Mouse (Mus musculus) urinary bladder, postnatal 4 days (tissue): ENCODE results near the gene Lonp1.
"Not testable (repeated sequence)": the region's sequence is repeated elsewhere in the genome, so short reads cannot be mapped to it uniquely, and the experiment has no call there.

Experiments
- DNase-seq, 2 experiments: peaks; one replicate each; pipeline ENCODE4 v3.0.0; 2021 to 2022; ENCODE audit warnings: low spot score in 2 of 2

Gene Lonp1

DNA sequence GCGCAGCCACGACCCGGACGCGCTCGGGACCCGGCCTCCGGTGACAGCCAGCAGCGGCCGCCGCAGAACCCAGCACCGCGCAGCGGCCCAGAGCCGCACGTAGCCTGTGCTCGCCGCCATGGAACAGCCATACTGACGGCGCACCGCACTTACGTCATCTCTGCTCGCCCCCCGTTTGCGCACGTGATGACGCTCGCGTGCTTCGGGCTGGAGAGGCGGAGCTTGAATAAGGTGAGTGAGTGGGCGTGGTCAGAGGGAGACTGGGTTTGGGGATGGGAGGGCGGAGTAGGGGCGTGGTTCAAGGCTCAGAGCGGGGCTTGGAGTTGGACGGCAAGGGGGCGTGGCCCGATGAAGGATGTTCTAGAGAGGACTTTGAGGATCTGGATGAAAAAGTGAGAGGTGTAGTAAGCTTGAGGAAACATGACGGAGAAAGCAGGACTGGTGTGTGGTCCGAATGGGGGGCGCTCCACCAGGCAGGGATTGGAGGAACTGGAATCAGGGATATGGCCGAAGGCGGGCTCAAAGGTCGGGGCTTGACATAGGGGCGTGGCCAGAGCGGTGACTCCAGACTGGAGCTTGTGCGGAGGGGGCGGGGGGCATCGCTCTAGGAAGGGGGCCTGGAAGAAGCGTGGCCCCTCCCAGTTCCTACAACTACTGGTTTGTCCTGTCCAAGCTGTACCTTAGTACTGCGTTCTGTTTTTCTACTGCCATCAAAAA is at the start of gene Lonp1:
Lonp1 (minus strand) TSS at position 134 of the 717 bp plus-strand sequence.
- DNase-seq = peak; percentile 91 to 97

GRCm38 (mm10) chr17:56673647-56674416 is 47.1 kb upstream of the Lonp1 start:
- no peak for DNase-seq

DNA sequence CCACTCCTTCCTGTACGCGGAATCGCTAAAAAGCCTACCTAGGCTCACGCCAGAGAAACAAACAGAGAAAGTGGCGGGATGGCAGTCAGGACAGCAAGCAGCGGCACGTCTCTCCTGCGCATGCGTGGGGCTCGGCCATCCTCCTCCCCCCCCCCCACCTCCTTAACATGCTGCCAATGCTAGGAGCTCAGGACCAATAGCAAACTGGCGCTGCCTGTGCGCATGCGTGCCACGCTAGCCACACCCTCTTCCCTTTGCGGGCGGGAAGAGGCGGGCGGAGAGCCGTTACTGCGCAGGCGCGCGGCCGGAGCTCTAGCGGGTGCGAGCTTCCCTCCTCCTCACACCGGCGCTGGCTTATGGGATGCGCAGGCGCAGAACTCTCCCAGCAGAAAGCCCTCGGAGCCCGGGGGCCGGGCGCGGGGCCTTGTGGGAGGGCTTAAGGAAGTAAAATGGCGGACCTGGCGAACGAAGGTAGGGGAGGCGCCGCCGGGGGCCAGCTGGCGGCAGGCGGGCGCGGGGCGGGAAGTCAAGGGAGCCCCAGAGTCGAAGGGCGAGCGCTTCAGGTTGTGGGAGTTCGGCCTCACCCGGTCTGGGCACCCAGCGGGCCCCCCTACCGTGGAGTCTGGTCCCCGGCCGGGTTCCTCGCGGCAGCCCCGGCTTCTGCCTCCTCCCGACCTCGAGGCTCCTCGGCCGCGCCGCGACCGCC is 46.4 kb upstream of the Lonp1 start, which contains the start of gene Ranbp3:
Ranbp3 (plus strand) TSS at position 354 of the 706 bp plus-strand sequence.
- DNase-seq = peak; percentile 99 to 100

DNA sequence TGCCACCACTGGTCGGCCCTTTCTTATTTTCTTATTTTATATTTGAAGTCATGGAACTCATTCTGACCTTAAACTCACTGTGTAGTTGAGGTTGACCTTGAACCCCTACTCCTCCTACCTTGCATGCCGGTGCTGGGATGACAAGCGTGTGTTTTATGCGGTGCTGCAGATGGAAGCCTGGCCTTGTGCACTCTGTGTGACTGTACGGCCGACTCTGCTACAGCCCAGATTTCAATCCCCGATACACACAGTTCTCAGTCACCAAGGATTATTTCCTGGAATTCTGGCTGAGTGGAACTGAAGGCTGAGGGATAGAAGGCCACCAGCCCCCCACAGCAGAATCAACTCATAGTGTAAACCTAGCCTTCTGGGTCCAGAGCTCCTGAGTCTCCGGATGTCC is 43.1 kb upstream of the Lonp1 start:
- DNase-seq = no peak

DNA sequence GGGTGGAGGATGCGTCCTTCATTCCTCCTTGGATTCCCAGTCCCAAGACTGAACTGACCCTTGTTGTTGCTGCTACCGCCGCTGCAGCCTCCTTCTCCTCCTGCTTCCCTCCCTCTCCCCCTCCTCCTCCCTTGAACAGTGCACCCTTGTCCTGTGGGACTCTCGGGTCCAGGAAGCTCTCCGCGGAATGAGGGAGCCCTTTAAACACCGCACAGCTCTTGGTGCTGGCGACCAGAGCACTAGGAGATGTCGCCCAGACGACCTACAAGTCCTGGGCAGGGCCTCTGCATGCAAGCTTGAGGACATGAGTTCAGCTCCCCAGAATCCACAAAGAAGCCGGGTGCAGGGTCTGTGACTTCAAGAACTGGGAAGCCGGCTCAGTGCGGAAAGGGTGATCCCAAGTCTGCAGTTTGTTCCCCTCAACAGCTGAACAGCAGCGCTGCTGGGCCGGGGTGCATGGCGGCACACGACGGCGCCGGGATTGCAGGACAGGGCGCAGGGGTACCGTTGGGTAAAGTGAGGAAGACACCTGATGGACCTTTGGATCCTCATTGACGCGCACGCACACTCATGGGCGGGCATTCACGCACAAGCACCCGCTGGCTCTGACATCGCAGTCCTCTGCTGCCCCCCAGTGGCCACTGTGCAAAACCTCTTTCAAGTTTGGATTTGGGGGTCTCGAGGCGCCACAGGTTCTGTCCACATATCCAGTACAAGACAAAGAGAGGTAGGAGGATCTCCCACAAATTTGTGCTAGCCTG is 41.9 kb upstream of the Lonp1 start:
- DNase-seq = peak; percentile 71 to 89

- no peak for DNase-seq
Observed at GRCm38 (mm10) chr17:56667591-56667990, 40.9 kb upstream of the Lonp1 start.

DNA sequence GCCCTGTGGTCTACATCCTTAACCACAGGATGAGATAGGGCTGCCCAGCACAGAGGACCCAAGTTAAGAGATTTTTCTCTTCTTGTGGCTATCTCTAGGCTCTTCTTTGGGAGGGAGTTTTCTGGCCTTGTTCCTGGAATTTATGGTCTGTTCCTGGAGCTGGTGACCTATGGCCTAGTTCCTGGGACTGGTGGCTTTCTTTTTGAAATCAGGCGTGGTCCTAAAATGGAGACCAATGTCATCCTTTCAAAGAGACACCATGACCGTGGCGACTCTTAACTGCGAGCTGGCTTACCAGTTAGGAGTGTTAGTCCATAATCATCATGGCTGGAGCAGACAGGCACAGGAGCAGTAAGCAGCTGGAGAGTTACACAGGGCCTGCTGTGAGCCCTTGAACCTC is 39.7 kb upstream of the Lonp1 start:
- DNase-seq = no peak

DNA sequence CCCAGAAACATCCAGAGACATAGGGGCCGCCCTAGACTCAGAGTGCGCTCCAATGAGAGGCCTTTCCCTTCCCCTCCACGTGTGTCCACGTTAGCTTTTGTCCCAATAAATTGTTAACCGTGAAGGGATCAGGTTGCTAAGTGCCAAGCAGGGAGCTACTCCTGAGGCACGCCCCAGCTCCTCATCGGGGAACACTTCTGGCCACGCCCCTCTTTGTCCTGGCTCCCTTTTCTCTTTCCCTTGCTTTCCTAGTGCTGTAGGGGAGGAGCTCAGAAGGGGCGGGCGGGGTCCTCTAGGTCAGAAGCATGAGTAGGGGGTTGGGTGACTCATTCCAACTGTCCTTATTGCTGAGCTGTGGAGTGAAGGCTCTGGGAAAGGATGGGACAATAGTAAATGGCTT is 37.6 kb upstream of the Lonp1 start:
- DNase-seq = no peak

- DNase-seq = no peak
Observed at GRCm38 (mm10) chr17:56663659-56664058, 37.0 kb upstream of the Lonp1 start.

GRCm38 (mm10) chr17:56656171-56656570 is 29.5 kb upstream of the Lonp1 start:
- DNase-seq = no peak

DNA sequence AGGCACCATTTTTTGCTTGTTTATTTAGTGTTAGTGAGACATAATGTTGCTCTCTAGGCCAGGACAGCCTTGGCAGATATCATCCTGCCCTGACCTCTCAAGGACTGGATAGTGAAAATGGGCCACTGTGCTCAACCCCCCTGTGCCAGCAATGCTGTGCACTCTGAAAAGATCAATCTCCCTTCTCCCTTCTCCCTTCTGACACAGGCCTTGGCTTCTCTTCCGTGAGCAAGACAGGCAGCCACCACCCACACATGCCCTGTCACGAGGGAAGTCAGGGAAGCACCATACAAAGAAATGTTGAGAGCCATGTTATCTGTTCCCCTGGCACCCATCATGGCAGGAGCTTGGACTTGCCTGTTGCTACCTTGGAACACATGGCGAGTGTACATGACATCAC is 28.6 kb upstream of the Lonp1 start:
- no peak for DNase-seq

DNA sequence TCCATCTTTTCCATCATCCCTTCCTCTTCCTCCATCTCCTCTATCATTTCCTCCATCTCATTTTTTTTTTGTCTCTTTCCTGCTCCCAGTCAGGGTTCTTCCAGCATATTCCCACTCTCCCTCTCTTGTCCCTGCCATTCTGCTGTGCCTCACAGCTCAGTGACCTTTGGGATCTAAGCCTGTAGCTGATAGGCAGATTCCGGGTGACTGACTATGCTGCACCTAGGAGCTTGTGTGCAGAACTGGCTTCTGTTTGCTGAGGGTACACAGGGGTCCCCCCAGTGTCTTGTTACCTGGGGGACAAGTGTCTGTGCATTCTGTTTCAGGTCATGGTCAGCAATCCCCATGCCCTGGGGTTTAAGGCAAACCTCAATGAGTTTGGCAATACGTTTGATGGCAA is 28.1 kb upstream of the Lonp1 start:
- DNase-seq = no peak

- DNase-seq = no peak
Observed at GRCm38 (mm10) chr17:56651801-56652200, 25.1 kb upstream of the Lonp1 start.

DNA sequence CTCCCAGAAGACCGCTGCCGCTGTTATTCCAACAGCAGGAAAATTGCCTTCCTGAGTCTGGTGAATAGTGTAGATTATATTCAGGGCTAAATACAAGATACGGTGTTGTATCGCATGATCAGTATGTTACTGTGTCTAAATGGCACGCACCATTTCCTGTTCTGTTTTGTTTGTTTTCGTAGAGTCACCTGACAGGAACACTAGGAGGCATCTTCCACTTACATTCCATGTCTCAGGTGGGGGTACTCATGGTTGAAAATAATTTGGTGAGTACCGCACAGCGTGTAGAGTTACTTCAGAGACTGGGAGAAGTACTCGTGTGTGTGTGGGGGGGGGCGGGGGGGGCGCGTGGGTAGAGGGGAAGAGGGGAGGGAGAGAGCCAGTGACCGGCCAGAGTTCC is 20.9 kb upstream of the Lonp1 start:
- no peak for DNase-seq

DNA sequence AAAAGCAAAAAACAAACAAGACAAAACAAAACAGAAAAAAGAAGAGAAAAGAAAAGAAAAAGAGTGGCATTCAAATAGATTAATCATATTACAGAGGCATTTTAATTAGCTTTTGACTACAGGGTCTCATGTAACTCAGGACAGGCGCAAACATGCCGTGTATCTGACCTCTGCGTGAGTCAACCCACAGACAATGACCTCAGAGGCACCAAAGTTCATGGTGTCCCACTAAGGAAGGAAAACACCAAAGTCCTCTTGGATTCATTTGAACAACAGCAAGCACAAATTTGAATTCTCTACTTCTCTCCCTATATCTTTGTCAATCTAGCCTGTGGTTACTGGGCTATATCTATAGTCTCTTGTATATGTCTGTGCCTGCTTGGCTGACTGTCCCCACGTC is 16.6 kb upstream of the Lonp1 start:
- no peak for DNase-seq

DNA sequence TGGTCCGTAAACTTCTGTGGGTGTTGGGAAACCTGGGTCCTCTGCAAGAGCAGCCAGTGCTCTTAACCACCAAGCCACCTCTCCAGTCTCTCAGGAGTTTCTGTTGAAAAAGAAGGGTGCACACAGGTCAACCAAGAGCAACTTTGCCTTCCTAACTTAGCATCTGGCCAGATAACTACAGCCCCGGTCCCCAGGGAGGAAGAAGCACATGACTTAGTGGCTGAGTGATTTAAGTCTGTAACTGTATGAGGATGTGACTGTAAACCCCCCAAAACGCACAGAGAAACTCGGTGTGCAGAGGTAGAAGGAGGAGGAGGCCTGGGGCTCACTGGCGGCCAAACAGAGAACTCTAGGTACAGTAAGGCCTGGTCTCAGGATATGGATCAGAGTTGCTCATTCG is 7.3 kb upstream of the Lonp1 start:
- DNase-seq = no peak

- no peak for DNase-seq
Observed at GRCm38 (mm10) chr17:56631807-56632206, 5.1 kb upstream of the Lonp1 start.

GRCm38 (mm10) chr17:56629800-56630781 is 3.4 kb upstream of the Lonp1 start:
- DNase-seq = not testable (repeated sequence)

DNA sequence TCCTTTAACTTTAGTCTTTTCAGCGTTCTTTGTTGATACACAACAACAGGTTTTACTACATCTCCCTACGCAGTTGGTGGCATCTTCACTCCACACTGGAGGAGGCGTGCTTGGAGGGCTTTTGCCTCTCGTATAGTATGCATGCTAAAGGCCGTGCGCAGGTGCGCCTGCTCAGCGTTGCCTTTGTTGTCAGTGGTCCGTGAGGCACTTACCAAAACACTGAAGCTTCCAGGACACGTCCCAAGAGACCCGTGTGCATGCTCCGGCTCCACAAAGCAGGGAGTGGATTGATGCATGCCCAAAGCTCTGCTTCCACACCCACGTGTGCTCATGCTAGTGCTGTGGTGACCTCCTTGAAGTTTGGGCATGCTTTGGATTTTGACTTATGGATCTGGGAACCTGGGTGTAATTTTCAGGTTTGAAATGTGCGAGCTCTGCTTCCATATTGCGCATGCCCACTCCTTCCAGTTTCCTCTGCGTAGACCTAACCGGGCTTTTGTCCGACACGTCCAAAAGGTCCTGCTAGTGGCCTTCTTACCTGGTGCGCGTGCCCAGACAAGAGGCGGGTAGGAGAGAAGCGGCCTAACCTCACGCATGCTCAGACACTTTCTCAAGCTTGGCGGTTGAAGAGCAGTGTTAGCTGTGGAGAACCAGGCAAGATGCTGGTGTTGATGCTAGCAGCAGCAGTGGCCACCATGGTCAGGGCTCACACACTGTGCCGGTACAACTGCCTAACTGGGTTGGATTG is 1.0 kb upstream of the Lonp1 start, which contains the start of gene Catsperd:
Catsperd (plus strand) TSS at position 614 of the 748 bp plus-strand sequence.
- DNase-seq = no peak

DNA sequence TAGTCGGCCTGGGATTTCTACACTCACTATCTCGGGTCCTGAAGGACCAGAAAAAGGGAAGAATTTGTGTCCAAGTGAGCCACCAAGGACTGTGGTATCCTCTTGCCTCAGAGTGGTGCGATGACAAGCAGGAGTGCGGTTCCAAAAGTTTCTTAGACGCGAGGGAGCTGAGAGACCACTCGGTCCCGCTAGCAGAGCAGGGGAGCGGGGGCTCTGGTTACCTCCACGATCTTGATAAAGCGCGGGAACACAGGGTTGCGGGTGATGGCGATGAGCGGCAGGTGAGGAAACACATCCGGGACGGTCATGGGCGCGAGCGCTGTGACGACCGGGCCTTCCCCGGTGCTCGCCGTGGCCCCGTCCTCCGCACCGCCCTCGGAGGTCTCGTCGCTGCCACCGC is 427 bp downstream of the Lonp1 start:
- DNase-seq = no peak
